Mouse (Mus musculus): Measurements from ENCODE around the gene Pmpca. TPM values are rescaled to one million over a fixed set of nuclear protein-coding genes. Genes with fewer than 3 reads are reported as not detected.

Pmpca gene
- polyA plus RNA-seq, 1 experiment: 102 TPM

DNA sequence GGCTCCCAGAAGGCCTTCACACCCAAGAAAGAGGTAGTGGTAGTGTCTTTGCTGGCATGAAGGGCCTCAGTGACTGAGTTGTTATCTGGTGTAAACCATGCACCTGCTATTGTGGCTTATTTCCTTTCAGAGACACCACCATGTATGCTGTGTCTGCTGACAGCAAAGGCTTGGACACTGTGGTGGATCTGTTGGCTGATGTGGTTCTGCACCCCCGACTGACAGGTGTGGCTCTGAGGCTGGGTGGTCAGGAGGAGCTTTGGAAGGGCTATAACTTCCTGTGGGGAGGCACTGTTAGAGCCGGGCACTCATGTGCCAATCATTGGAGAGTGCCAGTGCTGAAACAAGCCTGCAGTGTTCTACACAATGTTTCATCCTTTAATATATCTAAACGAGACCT is 1.8 kb downstream of the Pmpca start:
- TF ChIP-seq POLR2A (IDR thresholded peaks at IDR 0.05; ENCODE audit: extremely low read depth, insufficient read depth, low read length): no peak
- no peak for TF ChIP-seq CTCF (IDR thresholded peaks at IDR 0.05; ENCODE audit: extremely low read depth, insufficient read depth, low read length)
- H3K4me1 ChIP-seq (ENCODE audit: control insufficient read depth, insufficient read depth, low read length): peaks cover 7% of the 10 kb centered on the region; the same call in 1 of the 2 replicates
- no peak overlapping the region for H3K27ac ChIP-seq (ENCODE audit: insufficient read depth, low read length)
- H3K4me3 ChIP-seq (ENCODE audit: insufficient read depth, low read length): no peak overlapping the region; the same call in 1 of the 2 replicates

GRCm38 (mm10) chr2:26391617-26392016 is 2.5 kb downstream of the Pmpca start:
- H3K4me3 ChIP-seq (ENCODE audit: insufficient read depth, low read length): no peak overlapping the region
- H3K27ac ChIP-seq (ENCODE audit: insufficient read depth, low read length): no peak overlapping the region
- peaks cover 7% of the 10 kb centered on the region; the same call in 1 of the 2 replicates for H3K4me1 ChIP-seq (ENCODE audit: control insufficient read depth, insufficient read depth, low read length)
- TF ChIP-seq CTCF (IDR thresholded peaks at IDR 0.05; ENCODE audit: extremely low read depth, insufficient read depth, low read length) (no peak), POLR2A (IDR thresholded peaks at IDR 0.05; ENCODE audit: extremely low read depth, insufficient read depth, low read length) (no peak)

DNA sequence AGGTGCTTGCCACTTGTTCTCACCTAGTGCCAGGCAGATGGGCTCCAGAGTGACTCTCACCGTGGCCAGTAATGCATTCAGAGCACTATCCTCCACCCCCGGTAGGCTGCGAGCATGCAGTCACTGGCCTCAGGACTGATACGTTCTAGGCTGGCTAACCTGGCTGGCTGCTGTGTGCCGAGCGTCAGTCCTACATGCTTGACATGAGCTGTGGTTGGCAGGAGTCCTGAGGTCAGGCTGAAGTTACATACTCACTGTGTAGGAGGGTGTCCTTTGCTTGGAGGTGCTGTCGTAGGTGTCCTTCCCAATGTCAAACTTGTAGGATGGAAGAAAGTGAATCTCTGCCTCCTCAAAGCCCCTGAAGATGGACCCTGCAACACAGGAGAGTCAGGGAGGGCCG is 9.8 kb downstream of the Pmpca start:
- Histone ChIP-seq H3K4me1 (ENCODE audit: control insufficient read depth, insufficient read depth, low read length) (no peaks in the 10 kb centered on the region), H3K4me3 (ENCODE audit: insufficient read depth, low read length) (no peak overlapping the region)

DNA sequence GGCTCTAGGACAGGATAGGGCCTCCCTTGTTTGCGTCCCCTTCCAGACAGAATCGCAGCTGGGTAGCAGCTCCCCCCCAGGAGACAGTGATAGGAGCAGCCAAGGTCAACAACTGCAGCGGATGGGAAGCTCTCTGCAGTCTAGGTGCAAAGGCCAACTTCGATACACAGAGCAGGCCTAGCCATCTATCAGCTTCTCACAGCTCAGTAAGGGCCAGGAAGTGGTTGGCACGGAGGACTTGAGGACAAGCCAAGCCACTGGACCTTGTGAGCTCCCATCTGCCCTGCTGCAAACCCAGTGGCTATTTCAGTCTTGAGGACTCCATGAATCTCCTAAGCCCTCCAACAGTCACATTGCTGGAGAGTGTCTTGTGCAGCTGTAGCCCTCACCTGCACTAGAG is 10.5 kb downstream of the Pmpca start:
- Histone ChIP-seq H3K4me1 (ENCODE audit: control insufficient read depth, insufficient read depth, low read length) (no peaks in the 10 kb centered on the region), H3K27ac (ENCODE audit: insufficient read depth, low read length) (no peak overlapping the region), H3K4me3 (ENCODE audit: insufficient read depth, low read length) (no peak overlapping the region)
- no peak for TF ChIP-seq CTCF (IDR thresholded peaks at IDR 0.05; ENCODE audit: extremely low read depth, insufficient read depth, low read length)
- no peak for TF ChIP-seq POLR2A (IDR thresholded peaks at IDR 0.05; ENCODE audit: extremely low read depth, insufficient read depth, low read length)

More for the DNA sequence above, 9.8 kb downstream of the Pmpca start:
- H3K27ac ChIP-seq (ENCODE audit: insufficient read depth, low read length): no peak overlapping the region
- peak; percentile 31; the same call in 1 of the 2 replicates for TF ChIP-seq POLR2A (IDR thresholded peaks at IDR 0.05; ENCODE audit: extremely low read depth, insufficient read depth, low read length)
- TF ChIP-seq CTCF (IDR thresholded peaks at IDR 0.05; ENCODE audit: extremely low read depth, insufficient read depth, low read length): no peak

- no peaks in the 10 kb centered on the region for H3K4me1 ChIP-seq (ENCODE audit: control insufficient read depth, insufficient read depth, low read length)
- TF ChIP-seq POLR2A (IDR thresholded peaks at IDR 0.05; ENCODE audit: extremely low read depth, insufficient read depth, low read length) (no peak), CTCF (IDR thresholded peaks at IDR 0.05; ENCODE audit: extremely low read depth, insufficient read depth, low read length) (no peak)
- H3K4me3 ChIP-seq (ENCODE audit: insufficient read depth, low read length): no peak overlapping the region
- H3K27ac ChIP-seq (ENCODE audit: insufficient read depth, low read length): no peak overlapping the region
Measured at GRCm38 (mm10) chr2:26400296-26400695, 11.2 kb downstream of the Pmpca start.

GRCm38 (mm10) chr2:26401023-26401422 is 11.9 kb downstream of the Pmpca start:
- peaks cover 1% of the 10 kb centered on the region; the same call in 1 of the 2 replicates for H3K4me1 ChIP-seq (ENCODE audit: control insufficient read depth, insufficient read depth, low read length)
- no peak overlapping the region for H3K27ac ChIP-seq (ENCODE audit: insufficient read depth, low read length)
- H3K4me3 ChIP-seq (ENCODE audit: insufficient read depth, low read length): no peak overlapping the region
- no peak for TF ChIP-seq CTCF (IDR thresholded peaks at IDR 0.05; ENCODE audit: extremely low read depth, insufficient read depth, low read length)
- no peak for TF ChIP-seq POLR2A (IDR thresholded peaks at IDR 0.05; ENCODE audit: extremely low read depth, insufficient read depth, low read length)

DNA sequence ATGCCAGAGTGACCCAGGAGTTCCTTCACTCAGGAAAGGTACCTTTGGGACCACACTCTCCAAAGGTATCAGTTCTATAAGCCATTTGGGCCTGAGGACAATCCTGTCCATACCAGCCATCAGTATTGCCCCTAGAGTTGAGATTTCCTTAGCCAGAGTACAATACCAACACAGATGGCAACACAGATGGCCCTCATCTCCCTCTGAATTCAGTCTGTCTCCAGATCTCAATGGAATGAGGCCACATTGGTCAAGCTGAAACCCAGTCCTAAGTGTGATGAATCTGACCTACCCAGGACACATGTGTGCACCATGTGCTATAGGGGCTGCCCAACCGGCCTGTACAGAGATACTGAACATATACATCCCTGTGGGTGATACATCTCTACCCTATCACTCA is 13.1 kb downstream of the Pmpca start:
- TF ChIP-seq CTCF (IDR thresholded peaks at IDR 0.05; ENCODE audit: extremely low read depth, insufficient read depth, low read length): no peak
- TF ChIP-seq POLR2A (IDR thresholded peaks at IDR 0.05; ENCODE audit: extremely low read depth, insufficient read depth, low read length): no peak
- Histone ChIP-seq H3K4me3 (ENCODE audit: insufficient read depth, low read length) (no peak overlapping the region), H3K27ac (ENCODE audit: insufficient read depth, low read length) (no peak overlapping the region), H3K4me1 (ENCODE audit: control insufficient read depth, insufficient read depth, low read length) (peaks cover 7% of the 10 kb centered on the region)

- peaks cover 14% of the 10 kb centered on the region for H3K4me1 ChIP-seq (ENCODE audit: control insufficient read depth, insufficient read depth, low read length)
- no peak overlapping the region for H3K27ac ChIP-seq (ENCODE audit: insufficient read depth, low read length)
- no peak for TF ChIP-seq POLR2A (IDR thresholded peaks at IDR 0.05; ENCODE audit: extremely low read depth, insufficient read depth, low read length)
- TF ChIP-seq CTCF (IDR thresholded peaks at IDR 0.05; ENCODE audit: extremely low read depth, insufficient read depth, low read length): no peak
Measured at GRCm38 (mm10) chr2:26403306-26403705, 14.2 kb downstream of the Pmpca start.

DNA sequence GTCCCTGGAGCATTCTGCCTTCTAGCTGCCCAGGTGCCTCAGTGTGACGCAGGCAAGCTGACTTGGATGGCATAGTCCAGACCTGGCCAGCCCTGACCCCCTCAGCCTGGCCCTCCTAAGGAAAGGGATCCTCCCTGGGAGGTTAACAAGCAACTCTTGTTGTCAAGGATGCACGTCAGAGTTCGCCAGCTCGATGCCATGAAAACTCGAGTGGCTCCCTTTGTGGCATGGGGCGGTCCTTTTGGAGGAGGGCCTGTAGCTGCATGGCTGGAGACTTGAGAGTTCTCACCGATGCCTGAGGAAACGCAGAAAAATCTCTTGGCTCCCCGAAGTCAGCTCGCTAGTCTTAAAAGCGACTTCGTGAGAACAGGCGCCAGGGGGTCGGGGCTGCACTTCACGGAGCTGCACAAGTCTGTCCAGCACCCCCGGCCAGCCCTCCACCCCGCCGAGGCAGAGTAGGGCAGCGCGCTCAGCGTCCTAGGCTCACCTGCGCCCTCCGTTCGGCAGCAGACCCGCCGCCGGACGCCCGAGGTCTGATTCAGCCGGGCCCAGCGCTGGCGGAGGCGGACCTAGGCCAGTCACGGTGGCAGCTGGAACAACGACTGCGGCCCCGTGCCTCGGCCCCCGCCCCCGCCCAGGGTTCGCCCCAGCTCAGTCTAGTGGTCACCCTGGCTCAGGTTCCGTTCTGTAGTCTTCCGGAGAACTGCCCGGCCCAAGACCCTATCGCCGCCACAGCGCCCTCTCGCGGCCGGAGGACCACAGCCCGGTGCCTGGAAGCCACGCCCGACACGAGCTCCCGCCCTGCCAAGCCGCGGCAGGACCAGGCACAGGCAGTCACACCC is 19.6 kb downstream of the Pmpca start, which contains the start of gene Inpp5e:
Gene Inpp5e (minus strand): TSS at position 689 of the 842 bp plus-strand sequence.
- TF ChIP-seq CTCF (IDR thresholded peaks at IDR 0.05; ENCODE audit: extremely low read depth, insufficient read depth, low read length) (peak; percentile 57), POLR2A (IDR thresholded peaks at IDR 0.05; ENCODE audit: extremely low read depth, insufficient read depth, low read length) (no peak)
- H3K4me1 ChIP-seq (ENCODE audit: control insufficient read depth, insufficient read depth, low read length): peaks cover 20% of the 10 kb centered on the region
- peak within 1 kb of the TSS; percentile 52 for H3K4me3 ChIP-seq (ENCODE audit: insufficient read depth, low read length)
- peak within 1 kb of the TSS; percentile 60 for H3K27ac ChIP-seq (ENCODE audit: insufficient read depth, low read length)

More at GRCm38 (mm10) chr2:26403306-26403705, 14.2 kb downstream of the Pmpca start:
- H3K4me3 ChIP-seq (ENCODE audit: insufficient read depth, low read length): no peak overlapping the region

- H3K27ac ChIP-seq (ENCODE audit: insufficient read depth, low read length): peak overlapping the region; percentile 60; the same call in 1 of the 2 replicates
- TF ChIP-seq CTCF (IDR thresholded peaks at IDR 0.05; ENCODE audit: extremely low read depth, insufficient read depth, low read length): no peak
- no peak for TF ChIP-seq POLR2A (IDR thresholded peaks at IDR 0.05; ENCODE audit: extremely low read depth, insufficient read depth, low read length)
- peaks cover 20% of the 10 kb centered on the region for H3K4me1 ChIP-seq (ENCODE audit: control insufficient read depth, insufficient read depth, low read length)
- H3K4me3 ChIP-seq (ENCODE audit: insufficient read depth, low read length): peak overlapping the region; percentile 52; the same call in 1 of the 2 replicates
Measured at GRCm38 (mm10) chr2:26409362-26409761, 20.2 kb downstream of the Pmpca start.
